Mouse (Mus musculus): ENCODE measurements around the gene Plxnc1. TPM values are rescaled to one million over a fixed set of nuclear protein-coding genes. Genes with fewer than 3 reads are reported as not detected.

The Plxnc1 gene
- polyA plus RNA-seq, 1 experiment from 2014 or later: 0.48 TPM

DNA sequence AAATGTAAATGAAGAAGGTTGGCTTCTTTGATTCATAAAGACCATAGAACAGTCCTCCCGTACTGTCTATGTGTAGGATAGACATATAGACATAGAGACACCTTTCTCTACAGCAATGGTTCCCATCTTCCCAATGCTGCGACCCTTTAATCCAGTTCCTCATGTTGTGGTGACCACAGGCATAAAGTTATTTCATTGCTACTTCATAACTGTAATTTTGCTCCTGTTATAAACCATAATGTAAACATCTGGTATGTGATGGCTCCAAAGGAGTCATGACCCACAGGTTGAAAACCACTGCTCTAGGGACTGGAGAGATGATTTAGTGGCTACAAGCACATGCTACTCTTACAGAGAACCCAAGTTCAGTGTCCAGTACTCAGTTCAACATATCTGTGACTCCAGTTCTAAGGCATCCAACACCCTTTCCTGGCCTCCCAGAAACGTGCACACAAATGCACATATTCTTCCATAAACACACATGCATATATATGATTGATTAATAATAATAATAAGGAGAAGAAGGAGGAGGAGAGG lies 27.1 kb upstream of the Plxnc1 start:
- WGBS: 77% methylated on average over 3 of the region's 3 CpGs
- H3K4me1 ChIP-seq: no peaks in the 10 kb centered on the region

DNA sequence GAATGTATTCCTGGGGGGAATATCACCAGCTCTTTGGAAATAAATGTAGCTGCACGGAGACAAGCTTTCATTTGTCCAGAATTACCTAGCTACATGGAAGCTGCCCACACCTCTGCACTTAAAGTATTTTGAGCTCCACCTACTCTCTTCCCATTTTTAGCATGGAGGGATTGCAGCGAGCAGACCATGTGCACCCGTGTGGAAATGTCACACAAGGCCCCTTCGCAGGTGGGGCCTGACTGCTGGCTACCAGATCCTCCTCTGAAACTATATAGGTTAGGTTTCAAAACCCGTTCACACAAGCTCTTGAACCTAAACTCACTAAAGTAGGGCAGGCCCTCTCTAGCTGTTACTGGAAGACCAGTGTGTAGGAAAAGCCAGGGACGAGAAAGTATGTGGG lies 25.6 kb upstream of the Plxnc1 start:
- WGBS: 89% methylated on average over 6 of the region's 6 CpGs
- no peak overlapping the region for H3K4me3 ChIP-seq
- no peak for DNase-seq (ENCODE audit: low spot score)
- no peaks in the 10 kb centered on the region for H3K27me3 ChIP-seq (ENCODE audit: low read depth, poor library complexity, severe bottlenecking)
- H3K36me3 ChIP-seq: no peaks in the 10 kb centered on the region
- H3K4me1 ChIP-seq: no peaks in the 10 kb centered on the region
- no peaks in the 10 kb centered on the region for H3K9me3 ChIP-seq (replicated peaks)
- no peak overlapping the region for H3K27ac ChIP-seq

More for the DNA sequence above, 27.1 kb upstream of the Plxnc1 start:
- Histone ChIP-seq H3K4me3 (no peak overlapping the region), H3K27ac (no peak overlapping the region), H3K36me3 (no peaks in the 10 kb centered on the region), H3K27me3 (ENCODE audit: low read depth, poor library complexity, severe bottlenecking) (no peaks in the 10 kb centered on the region), H3K9me3 (replicated peaks) (no peaks in the 10 kb centered on the region)
- no peak for DNase-seq (ENCODE audit: low spot score)

DNA sequence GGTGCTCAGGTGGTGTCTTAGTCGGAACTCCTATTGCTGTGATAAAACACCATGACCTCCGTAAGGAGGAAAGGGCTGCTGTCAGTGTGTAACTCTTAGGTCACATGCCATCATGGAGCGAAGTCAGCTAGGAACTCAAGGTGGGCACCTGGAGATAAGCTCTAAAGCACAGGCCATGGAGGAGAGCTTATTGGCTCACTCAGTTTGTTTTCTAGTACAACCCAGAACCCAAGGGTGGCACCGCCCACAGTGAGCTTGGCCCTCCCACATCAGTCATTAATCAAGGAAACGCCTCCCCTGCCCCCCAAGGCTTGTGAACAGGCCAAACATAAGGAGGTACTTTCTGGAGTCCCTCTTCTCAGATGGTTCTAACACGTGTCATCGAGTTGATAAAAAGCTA lies 22.8 kb upstream of the Plxnc1 start:
- Histone ChIP-seq H3K4me3 (no peak overlapping the region), H3K27ac (no peak overlapping the region), H3K4me1 (no peaks in the 10 kb centered on the region), H3K36me3 (no peaks in the 10 kb centered on the region), H3K9me3 (replicated peaks) (no peaks in the 10 kb centered on the region), H3K27me3 (ENCODE audit: low read depth, poor library complexity, severe bottlenecking) (no peaks in the 10 kb centered on the region)
- no peak for DNase-seq (ENCODE audit: low spot score)
- 89% methylated on average over 7 of the region's 7 CpGs for WGBS

DNA sequence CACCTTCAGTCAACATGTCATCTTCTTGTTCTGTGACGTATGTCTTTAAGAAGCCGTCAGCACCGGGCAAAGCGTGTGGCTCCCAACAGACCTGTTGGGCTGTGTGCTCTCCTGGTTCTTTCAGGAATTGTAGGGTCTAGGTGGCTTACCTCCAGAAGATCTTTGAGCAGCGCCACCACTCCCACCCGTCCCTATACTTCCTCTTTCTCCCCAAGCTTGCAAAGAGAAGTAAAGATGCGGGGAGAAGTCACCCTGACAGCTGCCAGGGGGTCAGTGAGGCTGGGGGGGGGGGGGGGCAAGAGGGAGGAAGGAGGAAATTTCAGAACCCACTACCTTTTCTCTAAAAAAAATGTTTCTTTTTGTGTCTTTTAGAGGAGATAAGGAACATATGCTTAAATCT lies 22.2 kb upstream of the Plxnc1 start:
- 93% methylated on average over 7 of the region's 7 CpGs for WGBS
- Histone ChIP-seq H3K27me3 (ENCODE audit: low read depth, poor library complexity, severe bottlenecking) (no peaks in the 10 kb centered on the region), H3K4me1 (no peaks in the 10 kb centered on the region), H3K36me3 (no peaks in the 10 kb centered on the region), H3K27ac (no peak overlapping the region), H3K4me3 (no peak overlapping the region), H3K9me3 (replicated peaks) (no peaks in the 10 kb centered on the region)
- no peak for DNase-seq (ENCODE audit: low spot score)

DNA sequence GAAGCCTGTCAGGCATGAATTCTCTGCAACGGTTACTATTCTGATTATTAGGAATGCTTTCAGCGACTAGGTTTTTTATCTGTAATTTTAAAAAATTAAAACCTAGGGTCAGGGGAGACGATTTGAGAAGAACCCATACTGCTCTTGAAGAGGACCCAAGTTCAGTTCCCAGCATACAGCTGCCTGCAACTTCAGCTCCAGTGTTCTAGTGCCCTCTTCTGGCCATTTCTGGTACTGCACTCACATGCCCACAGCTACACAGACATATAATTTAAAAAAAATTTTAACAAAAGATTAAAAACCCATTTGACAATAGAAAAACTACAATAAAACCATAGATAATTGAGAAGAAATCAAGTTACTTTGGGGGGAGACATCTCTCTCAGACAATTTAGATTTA lies 20.5 kb upstream of the Plxnc1 start:
- Histone ChIP-seq H3K4me1 (no peaks in the 10 kb centered on the region), H3K27ac (no peak overlapping the region), H3K4me3 (no peak overlapping the region), H3K36me3 (no peaks in the 10 kb centered on the region), H3K27me3 (ENCODE audit: low read depth, poor library complexity, severe bottlenecking) (no peaks in the 10 kb centered on the region), H3K9me3 (replicated peaks) (no peaks in the 10 kb centered on the region)
- no peak for DNase-seq (ENCODE audit: low spot score)
- WGBS: 96% methylated on average over 3 of the region's 3 CpGs

DNA sequence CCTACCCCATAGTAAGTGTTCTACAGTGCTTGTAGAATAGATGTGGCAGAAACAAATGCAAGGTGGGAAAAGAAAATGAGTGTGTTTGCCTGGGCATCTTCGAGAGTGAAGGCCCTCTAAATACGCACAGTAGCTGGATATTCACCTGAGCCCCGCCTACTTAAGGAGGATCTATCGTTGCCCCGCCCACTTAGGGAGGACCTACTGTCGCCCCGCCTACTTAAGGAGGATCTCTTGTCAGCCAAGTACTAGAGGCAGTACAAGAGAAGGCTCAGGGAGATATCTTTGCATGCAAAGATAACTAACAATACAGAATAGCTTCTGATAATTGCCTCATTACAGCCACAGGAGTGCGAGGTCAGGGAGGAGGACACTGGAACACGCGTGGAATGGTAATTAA lies 17.4 kb upstream of the Plxnc1 start:
- Histone ChIP-seq H3K27ac (no peak overlapping the region), H3K9me3 (replicated peaks) (no peaks in the 10 kb centered on the region), H3K4me3 (no peak overlapping the region), H3K4me1 (no peaks in the 10 kb centered on the region), H3K27me3 (ENCODE audit: low read depth, poor library complexity, severe bottlenecking) (no peaks in the 10 kb centered on the region), H3K36me3 (no peaks in the 10 kb centered on the region)
- no peak for DNase-seq (ENCODE audit: low spot score)
- 86% methylated on average over 10 of the region's 10 CpGs for WGBS

DNA sequence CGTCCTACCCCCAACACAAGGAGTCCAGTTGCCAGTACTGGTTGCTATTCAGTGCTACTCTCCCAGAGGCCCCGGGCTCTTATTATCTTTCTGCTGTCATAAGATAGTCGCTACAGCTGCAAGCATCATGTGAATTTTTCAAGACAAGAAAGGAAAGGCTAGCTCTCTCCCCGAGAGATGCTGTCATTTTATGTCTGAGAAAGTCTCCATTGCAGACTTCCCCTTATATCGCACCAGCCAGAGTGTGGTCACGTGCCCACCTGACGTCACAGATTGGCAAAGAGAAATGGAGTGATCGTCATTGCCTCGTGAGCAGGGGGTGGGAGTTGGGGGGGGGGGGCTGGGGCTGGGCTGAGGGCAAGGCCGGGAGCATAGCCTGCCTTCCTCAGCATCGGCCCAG lies 16.6 kb upstream of the Plxnc1 start:
- no peak for DNase-seq (ENCODE audit: low spot score)
- WGBS: 89% methylated on average over 11 of the region's 11 CpGs
- H3K4me3 ChIP-seq: no peak overlapping the region
- H3K27ac ChIP-seq: no peak overlapping the region
- H3K9me3 ChIP-seq (replicated peaks): no peaks in the 10 kb centered on the region
- H3K27me3 ChIP-seq (ENCODE audit: low read depth, poor library complexity, severe bottlenecking): no peaks in the 10 kb centered on the region
- H3K4me1 ChIP-seq: no peaks in the 10 kb centered on the region
- no peaks in the 10 kb centered on the region for H3K36me3 ChIP-seq

DNA sequence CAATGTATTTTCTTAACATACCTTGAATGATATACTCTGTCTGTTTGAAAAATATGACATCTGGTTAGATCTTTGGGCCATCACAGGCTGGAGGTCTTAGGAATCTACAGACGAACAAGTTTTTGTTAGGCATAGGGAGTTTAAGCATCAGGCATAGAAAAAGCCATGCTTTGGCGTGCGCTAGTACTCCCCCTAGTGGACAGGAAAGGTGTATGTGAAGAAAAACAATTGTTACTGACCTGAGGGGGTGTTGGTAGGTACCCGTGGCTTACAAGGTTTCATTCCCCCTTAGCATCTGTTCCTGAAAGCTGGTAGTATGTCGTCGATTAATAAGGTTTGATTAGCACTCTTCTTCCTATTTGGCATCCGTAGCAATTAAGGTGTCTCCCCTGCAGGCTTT lies 13.7 kb upstream of the Plxnc1 start:
- peaks cover 7% of the 10 kb centered on the region; the same call in 1 of the 2 replicates for H3K4me1 ChIP-seq

DNA sequence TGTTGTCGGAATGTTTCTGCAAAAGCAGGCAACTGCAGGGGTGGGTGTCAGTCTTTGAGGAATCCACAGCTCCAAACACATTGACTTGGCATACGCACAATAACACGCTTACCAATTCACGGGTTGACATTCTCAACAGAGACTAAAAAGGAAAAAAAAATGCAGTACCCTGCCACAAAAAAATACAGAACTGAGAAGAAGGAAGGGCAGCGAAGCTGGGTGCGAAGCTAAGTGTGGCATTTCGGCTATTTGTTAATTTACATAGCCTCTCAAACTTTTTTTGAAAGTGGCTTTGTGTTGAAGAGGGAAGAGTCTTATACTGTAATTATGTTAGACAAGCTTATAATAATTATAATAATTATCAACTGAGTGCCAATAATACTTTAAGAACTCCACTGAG lies 13.1 kb upstream of the Plxnc1 start:
- Histone ChIP-seq H3K4me1 (peaks cover 11% of the 10 kb centered on the region; the same call in 1 of the 2 replicates), H3K27me3 (ENCODE audit: low read depth, poor library complexity, severe bottlenecking) (no peaks in the 10 kb centered on the region), H3K9me3 (replicated peaks) (no peaks in the 10 kb centered on the region), H3K36me3 (no peaks in the 10 kb centered on the region), H3K27ac (no peak overlapping the region), H3K4me3 (no peak overlapping the region)
- no peak for DNase-seq (ENCODE audit: low spot score)
- 87% methylated on average over 7 of the region's 7 CpGs for WGBS

More for the DNA sequence above, 13.7 kb upstream of the Plxnc1 start:
- Histone ChIP-seq H3K36me3 (no peaks in the 10 kb centered on the region), H3K9me3 (replicated peaks) (no peaks in the 10 kb centered on the region), H3K27me3 (ENCODE audit: low read depth, poor library complexity, severe bottlenecking) (no peaks in the 10 kb centered on the region), H3K27ac (no peak overlapping the region), H3K4me3 (no peak overlapping the region)
- DNase-seq (ENCODE audit: low spot score): peak; percentile 66
- 12% methylated on average over 7 of the region's 7 CpGs for WGBS

DNA sequence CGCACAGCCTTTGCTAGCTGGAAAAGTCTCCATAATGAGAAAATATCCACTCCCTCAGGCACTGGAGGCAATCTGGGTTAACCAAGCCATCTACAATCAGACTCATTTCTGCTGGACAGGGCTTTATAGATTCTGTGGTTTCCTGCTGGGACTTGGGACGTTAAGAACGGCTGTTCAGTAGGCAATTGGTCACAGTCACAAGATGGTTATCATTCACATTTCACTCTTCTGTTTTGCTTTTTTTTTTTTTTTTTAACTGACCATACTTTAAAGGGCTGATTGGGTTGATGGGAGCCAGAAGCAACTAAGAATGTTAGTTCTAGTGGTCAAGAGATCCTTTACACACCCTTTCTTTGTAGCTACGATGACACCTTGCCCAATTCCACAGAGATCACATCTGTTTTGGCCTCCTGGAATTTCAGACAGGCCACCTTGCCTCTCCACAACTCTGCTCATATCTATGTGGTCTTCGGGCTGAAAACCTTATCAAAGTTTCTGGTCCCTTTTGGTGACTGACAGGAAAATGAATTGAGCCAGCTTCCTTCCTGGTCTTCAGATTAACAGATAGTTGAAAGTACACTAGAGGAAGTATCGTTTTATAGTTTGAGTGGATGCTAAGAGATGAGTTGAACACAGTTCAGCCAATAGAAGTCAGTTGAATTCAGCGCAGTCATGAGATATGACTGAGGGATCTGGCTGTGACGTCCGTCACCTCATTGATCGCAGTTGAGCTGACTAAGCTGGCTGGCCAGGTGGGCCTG lies 3.5 kb upstream of the Plxnc1 start:
- peaks cover 44% of the 10 kb centered on the region for H3K27me3 ChIP-seq (ENCODE audit: low read depth, poor library complexity, severe bottlenecking)
- 84% methylated on average over 10 of the region's 10 CpGs for WGBS
- H3K9me3 ChIP-seq (replicated peaks): no peaks in the 10 kb centered on the region
- H3K4me3 ChIP-seq: no peak overlapping the region
- no peak for DNase-seq (ENCODE audit: low spot score)
- H3K4me1 ChIP-seq: peaks cover 28% of the 10 kb centered on the region
- no peaks in the 10 kb centered on the region for H3K36me3 ChIP-seq
- no peak overlapping the region for H3K27ac ChIP-seq

DNA sequence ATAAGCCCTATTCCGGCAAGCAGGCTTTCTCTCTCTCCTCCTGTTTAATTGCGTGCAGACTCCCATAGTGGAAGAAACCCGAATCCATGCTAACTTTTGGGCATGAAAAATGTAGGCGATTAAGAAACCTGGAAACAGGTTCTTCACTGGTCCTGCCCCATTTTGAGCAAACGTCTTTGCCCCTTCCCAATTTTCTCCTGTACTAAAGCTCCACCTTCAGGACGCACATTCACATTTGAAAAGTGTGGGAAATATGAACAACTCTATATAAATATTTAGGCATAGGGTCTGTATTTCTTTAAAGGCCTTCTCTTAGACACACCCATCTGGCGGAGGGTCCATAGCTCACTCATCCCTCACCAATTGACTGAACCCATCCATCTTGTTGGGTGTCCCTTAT lies 2.8 kb upstream of the Plxnc1 start:
- 63% methylated on average over 7 of the region's 7 CpGs for WGBS
- no peak for DNase-seq (ENCODE audit: low spot score)
- Histone ChIP-seq H3K27me3 (ENCODE audit: low read depth, poor library complexity, severe bottlenecking) (peaks cover 51% of the 10 kb centered on the region), H3K9me3 (replicated peaks) (no peaks in the 10 kb centered on the region), H3K4me1 (peaks cover 34% of the 10 kb centered on the region), H3K4me3 (no peak overlapping the region), H3K36me3 (no peaks in the 10 kb centered on the region), H3K27ac (no peak overlapping the region)

DNA sequence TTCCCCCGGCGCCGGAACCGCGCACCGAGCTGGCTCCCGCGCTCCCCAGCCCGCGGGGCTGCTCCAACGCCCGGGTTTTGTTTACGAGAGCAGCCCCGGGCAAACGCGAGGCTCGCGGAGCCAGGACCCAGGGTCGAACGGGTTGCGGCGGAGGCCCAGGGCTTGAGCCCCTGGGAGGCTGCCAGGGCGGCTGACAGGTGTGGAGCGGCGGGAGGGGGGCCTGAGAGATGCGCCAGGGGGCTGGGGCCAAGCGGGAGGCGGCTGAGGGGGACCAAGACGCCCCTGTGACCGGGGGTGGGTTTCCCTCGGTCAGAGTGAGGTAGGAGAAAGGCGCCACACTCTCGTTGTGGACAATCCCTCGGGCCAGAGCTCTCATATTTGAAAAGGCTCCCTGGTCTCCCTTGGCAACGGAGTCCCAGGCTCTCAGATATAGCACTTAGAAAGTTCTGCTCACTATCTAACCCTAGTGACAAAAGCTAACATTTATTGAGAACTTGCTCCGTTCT lies 624 bp upstream of the Plxnc1 start:
- H3K27ac ChIP-seq: peak overlapping the region; percentile 79
- H3K36me3 ChIP-seq: no peaks in the 10 kb centered on the region
- WGBS: under 1% methylated on average over 36 of the region's 36 CpGs
- H3K9me3 ChIP-seq (replicated peaks): no peaks in the 10 kb centered on the region
- peaks cover 72% of the 10 kb centered on the region for H3K27me3 ChIP-seq (ENCODE audit: low read depth, poor library complexity, severe bottlenecking)
- no peak for DNase-seq (ENCODE audit: low spot score)
- H3K4me1 ChIP-seq: peaks cover 38% of the 10 kb centered on the region
- peak overlapping the region; percentile 79 for H3K4me3 ChIP-seq

DNA sequence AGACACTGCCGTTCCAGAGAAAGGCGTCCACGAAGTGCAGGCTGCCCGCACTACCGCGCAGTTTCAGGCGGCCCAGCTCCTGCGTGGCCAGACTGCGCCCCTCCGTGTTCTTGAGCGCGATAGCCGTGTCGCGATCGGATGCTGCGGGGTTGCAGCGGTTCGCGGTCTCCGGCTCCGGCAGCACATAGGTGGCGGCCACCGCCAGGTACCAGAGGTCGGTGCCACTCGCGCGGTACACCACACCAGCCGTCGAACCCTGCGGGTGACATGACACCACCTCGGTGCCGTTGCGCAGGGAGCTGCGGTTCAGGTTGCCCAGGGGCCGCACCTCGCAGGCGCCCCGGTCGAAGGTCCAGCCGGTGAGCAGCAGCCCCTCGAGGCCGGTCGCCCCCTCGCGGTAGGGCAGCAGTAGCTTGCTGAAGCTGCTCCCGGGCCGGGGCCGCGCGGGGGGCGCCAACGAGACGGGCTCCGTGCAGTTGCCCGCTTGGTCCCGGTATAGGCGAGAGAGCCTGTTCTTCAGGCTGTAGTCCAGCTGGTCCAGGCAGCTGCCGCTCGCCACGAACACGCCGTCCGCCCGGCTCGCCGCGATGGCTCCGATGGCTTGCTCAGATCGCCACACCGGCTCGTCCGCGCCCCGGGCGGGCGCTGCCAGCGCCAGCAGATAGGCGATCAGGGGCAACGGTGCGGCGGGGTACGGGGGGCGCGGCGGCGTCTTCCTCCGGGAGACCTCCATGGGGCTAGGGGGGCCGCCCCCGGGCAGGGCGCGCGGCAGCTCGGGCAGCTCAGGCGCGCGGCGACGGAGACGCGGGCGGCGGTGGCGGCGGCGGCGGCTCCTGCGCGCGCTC lies 567 bp downstream of the Plxnc1 start:
- WGBS: under 1% methylated on average over 110 of the region's 110 CpGs
- peak overlapping the region; percentile 79 for H3K27ac ChIP-seq
- H3K9me3 ChIP-seq (replicated peaks): no peaks in the 10 kb centered on the region
- H3K4me3 ChIP-seq: peak overlapping the region; percentile 79
- no peaks in the 10 kb centered on the region for H3K36me3 ChIP-seq
- peak; percentile 74 for DNase-seq (ENCODE audit: low spot score)
- H3K27me3 ChIP-seq (ENCODE audit: low read depth, poor library complexity, severe bottlenecking): peaks cover 81% of the 10 kb centered on the region
- H3K4me1 ChIP-seq: peaks cover 41% of the 10 kb centered on the region

All from limb, embryonic 10.5 days (tissue).